Mouse (Mus musculus) right cerebral cortex, postnatal 14 days (tissue): ENCODE measurements around the gene Irs1.

Experiments
- DNase-seq: peaks from one replicate; pipeline ENCODE4 v3.0.0; 2022

The Irs1 gene

DNA sequence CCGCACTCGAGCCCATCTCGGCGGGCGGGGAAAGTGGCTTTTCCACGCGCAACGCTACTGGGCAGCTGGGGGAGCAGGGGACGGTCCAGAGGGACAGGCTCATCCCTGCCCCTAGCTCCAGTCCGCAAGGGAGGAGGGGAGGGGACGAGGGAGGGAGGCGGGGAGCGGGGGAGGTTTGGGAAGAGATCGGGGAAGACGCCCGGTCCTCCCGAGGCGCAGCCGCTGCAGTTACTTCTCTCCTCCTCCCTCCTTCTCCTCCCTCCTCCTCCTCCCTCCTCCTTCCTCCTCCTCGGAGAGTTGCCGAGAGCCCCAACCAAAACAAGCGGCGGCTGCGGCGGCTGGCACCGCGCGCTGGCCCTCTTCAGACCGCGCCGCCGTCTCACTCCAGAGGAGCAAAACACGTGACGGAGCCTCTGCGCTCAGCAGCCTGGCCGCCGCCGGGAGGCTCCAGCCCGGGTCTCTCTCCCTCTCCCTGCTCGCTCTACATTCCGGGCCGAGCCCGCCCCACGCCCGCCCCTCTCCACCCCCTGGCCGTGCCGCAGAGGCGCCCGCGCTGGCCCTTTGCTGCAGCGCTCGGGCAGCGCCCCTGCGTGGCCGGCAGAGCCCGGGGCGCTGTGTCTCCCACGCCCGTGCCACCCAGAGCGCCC lies at the start of gene Irs1:
Gene Irs1 (minus strand): TSS at position 266 of the 647 bp plus-strand sequence.
- DNase-seq = peak; percentile 84

DNA sequence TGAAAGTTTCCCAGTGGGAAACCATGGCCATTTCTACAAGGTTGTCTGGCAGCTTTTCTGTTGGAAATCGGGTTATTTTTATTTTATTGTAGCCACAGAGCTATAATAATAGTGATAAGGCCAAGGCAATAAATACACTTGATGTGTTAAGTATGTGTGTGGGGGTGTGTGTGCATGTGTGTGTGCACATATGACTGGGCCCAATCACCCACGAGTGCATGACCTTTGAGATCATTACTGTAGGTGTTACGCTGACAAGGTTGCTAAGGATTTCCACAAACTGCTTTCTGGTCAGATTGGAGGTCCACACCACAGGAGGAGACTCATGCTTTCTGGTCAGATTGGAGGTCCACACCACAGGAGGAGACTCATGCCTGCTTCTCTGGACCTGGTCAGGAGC lies 43.3 kb upstream of the Irs1 start:
- DNase-seq = no peak

DNA sequence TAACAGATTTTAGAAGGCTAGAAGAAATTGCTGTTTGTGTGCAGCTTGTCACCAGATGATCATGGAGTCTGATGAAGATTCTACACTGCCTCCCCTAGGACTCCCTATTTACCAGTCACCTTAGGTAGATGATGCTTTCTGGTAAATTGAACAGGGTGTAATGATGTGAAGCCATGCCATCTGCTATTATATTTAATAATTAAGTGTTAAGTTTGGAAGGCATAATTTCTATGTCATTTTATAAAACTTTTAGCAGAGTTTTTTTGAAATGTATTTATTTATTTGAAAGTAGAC lies 38.7 kb upstream of the Irs1 start:
- DNase-seq = no peak

DNA sequence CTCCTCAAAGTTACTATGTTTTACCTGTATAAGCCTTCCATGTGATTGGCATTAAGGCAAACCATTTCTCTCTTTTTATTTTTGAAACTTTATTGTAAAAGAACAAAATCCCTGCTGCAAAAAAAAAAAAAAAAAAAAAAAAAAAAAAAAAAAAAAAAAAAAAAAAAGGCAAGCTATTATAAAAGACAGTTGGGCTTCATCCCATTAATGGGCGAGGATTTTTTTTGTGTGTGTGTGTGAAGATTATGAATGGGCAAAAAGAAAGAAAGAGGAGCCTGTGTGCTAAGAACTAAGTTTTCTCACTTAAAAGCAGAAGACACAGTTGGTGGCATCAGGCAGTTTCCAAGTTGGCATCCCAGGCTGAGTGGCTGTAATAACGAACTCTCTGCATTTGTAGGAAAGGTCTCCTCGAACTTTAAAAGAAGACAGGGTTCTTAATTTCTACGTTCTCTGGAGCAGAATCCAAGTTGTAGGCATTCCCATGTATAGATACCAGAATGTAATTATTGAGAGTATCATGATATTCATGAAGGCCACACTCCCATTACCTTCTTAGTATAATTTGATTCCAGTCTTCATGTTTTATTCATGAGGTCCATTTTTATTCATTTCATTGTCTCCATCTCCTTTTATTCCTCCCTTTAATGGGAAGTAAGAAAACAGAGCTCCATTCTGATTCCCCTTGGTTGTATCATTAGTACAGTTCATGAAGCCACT lies 38.2 kb upstream of the Irs1 start:
- DNase-seq = no peak

GRCm38 (mm10) chr1:82328033-82328775 lies 37.0 kb upstream of the Irs1 start:
- no peak for DNase-seq

- no peak for DNase-seq
These were observed 34.9 kb upstream of the Irs1 start for GRCm38 (mm10) chr1:82326120-82326519.

DNA sequence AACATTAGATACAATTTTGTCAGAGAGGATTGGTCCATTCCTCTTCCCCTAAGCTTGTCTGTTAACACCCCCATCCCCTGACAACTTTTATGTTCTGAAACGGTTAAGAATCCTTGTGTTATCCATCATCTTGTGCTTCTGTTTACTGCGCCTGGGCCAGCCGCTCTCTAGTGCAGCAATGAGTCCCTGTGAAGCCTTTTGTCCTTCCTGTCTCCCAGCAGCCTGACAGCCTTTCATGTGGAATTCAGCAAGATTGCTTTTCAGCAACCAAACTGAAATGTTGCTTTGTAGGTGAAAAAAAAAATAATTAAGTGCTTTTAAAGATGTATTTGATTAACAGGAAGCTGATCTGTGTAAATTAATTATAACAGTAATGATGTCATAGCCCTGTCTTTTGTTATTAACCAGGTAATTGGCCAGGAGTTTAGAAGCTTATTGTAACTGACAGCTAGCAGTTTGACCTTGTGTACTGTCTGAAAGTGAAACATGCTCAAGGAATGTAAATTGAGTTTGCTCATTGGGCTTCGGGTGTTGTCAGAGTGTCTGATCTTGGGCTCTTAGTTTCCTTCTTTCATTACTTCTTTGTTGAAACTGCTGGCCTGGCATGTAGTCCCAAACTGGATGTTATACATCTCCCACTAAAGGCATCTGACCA lies 33.0 kb upstream of the Irs1 start:
- DNase-seq = no peak

DNA sequence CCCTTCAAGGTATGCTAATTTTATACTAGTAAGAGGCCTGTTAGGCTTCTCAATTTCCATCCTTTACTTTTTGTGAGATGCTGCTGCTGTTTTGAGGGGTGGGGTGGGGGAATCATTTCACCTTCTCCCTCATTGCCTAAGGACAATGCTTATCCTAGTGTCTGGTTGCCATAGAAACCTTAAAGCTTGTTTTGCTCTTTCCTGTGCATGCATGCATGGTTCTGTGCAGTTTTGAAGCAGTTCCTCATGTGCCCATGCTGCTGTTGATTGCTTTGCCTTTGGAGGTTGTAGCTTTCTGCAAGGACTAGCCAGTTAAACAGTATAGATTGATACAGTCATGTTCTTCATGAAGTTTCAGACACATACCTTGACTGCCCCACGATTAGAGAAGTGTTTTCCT lies 30.2 kb upstream of the Irs1 start:
- no peak for DNase-seq

DNA sequence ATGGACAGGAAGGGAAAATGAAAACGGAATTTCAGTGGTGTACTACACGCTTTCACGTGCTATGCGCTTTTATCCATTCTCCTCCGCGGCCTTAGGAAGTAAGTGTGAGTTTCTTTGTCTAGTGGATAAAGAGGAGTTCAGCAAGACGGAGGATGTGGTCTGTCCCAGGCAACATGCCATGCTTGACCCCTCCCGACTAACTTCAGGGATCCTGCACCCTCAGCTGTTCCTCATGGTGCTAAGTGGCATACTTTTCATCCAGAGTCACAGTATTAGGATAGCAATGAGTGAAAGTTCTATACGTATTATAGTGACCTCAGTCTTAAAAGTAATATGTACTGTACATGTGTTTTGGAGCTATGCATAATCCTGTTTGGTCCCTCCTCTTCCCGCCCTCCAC lies 29.6 kb upstream of the Irs1 start:
- DNase-seq = no peak

DNA sequence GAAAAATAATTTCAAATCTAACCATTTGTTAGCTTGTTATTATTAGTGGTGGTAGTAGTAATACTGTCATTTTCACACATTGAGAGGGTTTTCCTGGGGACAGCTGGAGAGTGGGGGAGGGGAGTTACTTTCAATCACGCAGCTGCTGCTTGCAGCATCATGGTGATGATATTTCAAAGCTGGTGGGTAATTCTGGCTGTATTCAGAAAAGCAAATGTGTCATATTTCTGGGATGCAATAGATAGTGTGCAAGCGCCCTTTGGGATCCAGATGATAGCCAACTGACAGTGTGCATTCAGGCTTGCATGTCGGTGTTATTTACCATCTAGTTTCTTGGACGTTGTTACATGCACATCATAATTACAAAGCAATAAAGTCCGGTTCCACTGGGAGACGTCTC lies 29.2 kb upstream of the Irs1 start:
- peak; percentile 10 for DNase-seq

GRCm38 (mm10) chr1:82316746-82317126 lies 25.5 kb upstream of the Irs1 start:
- peak; percentile 41 for DNase-seq

DNA sequence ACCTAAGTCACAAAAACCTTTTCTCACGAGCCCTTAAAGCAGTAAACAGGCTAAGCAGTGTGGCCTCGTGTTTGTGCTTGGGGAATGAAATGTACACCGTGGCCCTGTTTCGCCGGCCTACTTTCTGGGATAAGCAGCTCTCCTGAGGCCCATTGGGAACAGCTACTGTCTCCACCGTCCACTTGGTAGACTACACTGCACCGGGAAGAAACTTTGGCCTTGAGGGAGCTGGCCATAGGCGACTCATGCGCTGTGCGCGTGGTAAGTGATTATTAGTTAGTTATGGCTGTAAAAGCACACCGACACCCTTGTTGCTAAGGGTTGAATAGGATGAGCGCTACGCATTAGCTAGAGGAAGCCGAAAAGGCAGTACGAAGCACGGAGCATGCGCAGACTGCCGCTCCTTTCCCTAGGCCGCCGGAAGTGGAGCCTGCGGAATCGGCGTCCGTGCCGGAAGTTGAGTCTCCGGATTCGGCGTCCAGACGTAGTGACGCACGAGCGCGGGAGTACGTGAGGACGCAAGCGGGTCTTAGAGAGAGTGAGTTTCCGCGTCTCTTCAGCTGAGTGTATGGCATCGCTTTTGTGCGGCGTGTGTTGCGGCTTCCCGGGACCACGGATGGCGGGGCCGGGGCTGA lies 25.0 kb upstream of the Irs1 start, which contains the start of gene Rhbdd1:
Gene Rhbdd1 (plus strand): TSS at position 342 of the 635 bp plus-strand sequence.
- peak; percentile 99 for DNase-seq

GRCm38 (mm10) chr1:82304483-82304882 lies 13.3 kb upstream of the Irs1 start:
- no peak for DNase-seq

GRCm38 (mm10) chr1:82298586-82298985 lies 7.4 kb upstream of the Irs1 start:
- no peak for DNase-seq

GRCm38 (mm10) chr1:82294102-82294501 lies 2.9 kb upstream of the Irs1 start:
- DNase-seq = no peak

GRCm38 (mm10) chr1:82292771-82293170 lies 1.6 kb upstream of the Irs1 start:
- DNase-seq = peak; percentile 68

DNA sequence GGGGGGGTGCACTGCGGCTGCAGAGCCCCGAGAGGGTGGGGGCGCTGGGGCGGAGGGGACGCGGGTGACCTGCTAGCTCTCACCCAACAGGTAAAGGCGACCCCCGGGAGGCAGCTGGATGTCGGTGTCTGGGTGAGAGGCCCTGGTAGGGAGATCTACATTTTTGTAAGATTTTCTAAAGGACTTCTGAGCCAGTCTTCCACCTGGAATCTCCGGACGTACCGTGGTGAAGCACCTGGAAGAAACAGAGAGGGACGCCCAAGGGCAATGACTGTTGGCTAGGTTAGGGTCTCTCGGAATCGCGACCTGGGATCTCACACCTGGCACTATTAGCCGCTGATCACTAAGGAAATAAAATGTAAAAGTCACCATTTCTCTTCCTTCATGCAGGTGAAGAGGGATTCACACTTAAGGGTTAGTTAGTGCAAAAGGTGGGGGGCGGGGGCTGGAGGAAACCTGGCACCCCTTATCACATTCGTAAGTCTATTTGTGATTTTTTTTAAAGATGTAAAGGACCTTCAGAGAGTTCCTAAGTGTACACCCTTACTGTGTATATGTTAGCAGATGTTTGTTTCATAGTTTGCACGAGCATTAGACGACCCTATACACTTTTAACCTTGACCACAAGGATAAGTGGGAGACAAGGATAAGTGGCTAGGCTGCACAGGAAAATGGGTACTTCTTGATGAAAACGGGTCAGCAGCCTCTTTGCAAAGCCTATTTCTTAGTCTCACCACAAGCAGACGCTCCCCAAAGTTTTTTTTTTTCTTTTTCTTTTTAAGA lies 905 bp upstream of the Irs1 start:
- DNase-seq = no peak

GRCm38 (mm10) chr1:82290723-82291150 lies 479 bp downstream of the Irs1 start:
- DNase-seq = peak; percentile 82

DNA sequence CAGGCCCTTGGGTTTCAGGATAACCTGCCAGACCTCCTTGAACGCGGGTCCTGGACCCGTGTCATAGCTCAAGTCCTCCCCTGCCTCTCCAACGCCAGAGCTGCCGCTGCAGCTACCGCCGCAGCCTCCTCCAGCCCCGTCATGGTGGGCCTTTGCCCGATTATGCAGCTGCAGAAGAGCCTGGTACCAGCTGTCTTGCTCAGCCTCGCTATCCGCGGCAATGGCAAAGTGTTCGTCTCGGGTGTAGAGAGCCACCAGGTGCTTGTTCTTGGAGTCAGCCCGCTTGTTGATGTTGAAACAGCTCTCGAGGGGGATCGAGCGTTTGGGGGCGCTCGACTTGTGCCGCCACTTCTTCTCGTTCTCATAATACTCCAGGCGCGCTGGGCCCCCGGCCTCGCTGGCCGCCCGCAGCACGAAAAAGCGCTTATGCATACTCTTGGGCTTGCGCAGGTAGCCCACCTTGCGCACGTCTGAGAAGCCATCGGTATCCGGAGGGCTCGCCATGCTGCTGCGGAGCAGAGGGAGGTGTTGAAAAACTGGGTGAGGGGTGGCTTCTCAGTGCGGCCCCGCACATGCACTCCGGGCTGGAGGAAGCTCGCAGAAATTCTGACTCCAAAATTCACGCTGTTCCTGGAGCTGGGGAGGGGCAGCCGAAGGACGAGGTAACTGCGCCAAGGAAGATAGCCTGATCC lies 1.1 kb downstream of the Irs1 start:
- DNase-seq = peak; percentile 64

DNA sequence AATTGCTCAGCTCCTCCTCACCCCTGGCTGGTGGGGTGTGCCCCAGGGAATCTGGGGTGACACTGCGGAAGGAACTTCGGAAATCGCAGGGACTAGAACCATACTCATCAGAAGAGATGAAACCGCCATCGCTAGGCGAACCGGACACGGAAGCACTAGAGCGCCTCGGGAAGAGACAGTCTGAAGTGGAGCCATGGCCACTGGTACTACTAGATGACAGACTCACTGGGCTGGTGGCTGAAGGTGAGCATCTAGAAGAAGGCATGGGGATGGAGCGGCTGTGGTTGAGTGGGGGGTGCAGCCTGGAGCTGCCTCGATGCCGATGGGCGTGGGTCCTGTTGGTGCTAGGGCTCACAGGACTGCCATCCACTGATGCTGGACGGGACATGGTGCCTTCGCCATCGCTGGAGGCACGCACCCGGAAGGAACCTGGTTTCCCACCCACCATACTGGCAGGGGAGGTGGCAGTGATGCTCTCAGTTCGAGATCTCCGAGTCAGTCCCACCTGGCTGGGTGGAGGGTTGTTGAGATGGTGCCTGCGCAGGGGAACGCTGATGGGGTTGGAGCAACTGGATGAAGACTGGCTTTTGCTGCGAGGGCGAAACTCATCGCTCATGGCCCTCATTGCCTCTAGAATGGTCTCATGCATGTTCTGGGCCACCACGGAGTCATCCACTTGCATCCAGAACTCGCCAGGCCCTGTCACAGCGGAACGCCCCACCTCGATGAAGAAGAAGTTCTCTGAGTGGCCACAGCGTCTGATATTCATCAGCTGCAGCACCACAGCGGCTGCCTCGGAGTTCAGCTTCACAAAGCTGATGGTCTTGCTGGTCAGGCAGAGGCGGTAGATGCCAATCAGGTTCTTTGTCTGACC lies 1.9 kb downstream of the Irs1 start:
- peak; percentile 13 for DNase-seq
